Mouse (Mus musculus) thymus, postnatal 36 days (tissue): Measurements from ENCODE around the gene Fbxl18.

Source experiments
- DNase-seq, 2 experiments: peaks; one replicate each; pipeline ENCODE4 v3.0.0; 2022; ENCODE audit warnings: mixed read lengths in 2 of 2

Fbxl18 gene

DNA sequence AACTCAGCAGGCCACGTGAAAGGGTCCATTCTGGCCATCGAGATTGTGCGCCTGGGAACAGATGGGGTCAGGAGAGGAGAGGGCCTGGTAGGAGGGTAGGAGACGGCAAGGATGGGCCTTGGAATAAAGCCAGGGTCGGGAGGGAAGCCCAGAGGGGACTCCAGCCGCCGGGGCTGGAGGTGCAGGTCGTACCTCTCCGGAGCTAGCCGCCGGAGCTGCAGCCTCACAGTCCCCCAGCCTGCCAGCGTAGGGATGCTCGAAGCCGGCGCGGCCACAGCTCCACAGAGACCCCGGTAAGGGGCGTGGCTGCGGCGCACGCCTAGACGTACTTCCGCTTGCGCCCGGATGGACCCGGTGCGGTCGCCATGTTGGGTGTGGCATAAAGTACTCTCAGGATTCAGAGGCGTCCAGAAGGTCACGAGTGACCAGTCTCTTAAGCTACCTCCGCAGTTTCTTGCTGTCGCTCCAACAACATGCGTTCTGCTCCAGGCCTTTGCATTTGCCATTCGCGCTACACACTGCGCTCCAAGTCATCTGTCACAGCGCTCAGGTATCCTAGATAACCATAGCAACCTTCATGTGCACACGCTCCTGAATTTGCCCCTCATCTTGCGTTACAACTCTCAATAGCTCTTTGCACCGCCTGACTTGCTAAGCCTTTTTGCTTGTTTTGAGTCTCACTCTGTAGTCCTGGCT is at the start of gene Fbxl18:
Fbxl18 (minus strand) TSS at position 504 of the 696 bp plus-strand sequence.
- DNase-seq = peak; percentile 88 to 89

DNA sequence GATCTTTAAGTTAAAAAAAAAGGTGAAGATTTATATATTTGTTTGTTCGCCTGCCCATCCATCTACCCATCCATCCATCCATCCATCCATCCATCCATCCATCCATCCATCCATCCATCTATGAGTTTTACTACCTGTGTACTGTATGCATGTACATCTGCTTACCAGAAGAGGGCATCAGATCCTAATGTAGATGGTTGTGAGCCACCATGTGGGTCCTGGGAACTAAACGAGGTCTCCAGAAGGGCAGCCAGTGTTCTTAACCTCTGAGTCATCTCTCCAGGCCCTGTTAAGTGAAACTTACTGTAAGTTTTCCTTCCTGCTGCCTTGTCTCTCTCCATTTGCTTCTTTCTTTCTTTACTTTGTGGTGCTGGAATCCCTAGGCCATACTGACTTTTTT is 45.2 kb upstream of the Fbxl18 start:
- DNase-seq = no peak

DNA sequence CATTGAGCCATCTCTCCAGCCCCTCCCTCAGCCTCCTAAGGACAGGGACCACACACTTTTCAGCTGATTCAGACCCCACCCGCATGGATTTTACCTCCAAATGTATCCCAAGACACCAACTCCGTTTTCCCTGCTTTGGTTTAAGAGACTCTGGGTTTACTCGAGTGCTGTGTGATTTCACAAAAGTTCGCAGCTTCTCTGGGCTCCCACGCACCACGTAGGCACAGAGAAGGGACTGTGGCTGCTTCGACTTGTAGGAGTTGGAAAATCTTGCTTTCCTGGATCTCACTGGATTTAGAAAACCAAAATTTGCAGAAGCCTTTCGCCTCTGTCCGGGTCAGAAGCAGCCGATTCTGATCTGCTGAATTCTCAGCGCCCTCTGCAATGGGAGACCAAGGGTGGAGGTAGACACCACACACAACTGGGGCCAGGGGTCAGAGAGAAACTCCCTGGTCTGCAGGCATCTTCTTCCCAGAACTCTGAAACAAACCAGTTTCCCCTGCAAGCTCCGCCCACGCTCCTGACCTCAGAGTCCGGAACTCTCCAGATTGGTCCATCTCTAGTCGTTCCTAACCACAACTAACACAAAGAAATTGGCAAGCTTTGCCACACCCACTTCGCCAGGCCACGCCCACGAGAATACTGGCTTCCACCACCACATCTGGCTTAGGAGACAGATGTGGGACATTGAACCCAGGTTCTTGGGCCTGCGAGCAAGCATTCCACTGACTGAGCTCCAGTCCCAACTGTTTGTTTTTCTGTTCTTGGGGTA is 42.9 kb upstream of the Fbxl18 start:
- peak; percentile 44 to 63 for DNase-seq

DNA sequence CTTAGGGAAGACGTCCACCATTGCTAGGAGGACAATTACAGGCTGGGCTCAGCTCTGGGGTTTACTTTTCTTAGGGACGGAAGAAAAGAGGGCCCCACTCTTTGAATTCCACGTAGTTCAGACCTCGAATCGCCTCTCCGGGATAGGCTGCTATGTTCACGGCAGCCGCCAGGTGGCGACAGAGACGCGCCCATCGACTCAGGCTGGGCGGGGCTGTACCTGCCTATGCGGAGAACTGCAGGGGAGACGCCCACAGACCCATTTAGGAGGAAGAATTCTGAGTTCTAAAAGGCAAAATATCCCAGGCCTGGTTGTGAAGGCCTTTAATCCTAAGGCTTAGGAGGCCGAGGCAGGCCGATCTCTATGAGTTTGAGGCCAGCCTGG is 41.1 kb upstream of the Fbxl18 start:
- DNase-seq = peak; percentile 81 to 85

DNA sequence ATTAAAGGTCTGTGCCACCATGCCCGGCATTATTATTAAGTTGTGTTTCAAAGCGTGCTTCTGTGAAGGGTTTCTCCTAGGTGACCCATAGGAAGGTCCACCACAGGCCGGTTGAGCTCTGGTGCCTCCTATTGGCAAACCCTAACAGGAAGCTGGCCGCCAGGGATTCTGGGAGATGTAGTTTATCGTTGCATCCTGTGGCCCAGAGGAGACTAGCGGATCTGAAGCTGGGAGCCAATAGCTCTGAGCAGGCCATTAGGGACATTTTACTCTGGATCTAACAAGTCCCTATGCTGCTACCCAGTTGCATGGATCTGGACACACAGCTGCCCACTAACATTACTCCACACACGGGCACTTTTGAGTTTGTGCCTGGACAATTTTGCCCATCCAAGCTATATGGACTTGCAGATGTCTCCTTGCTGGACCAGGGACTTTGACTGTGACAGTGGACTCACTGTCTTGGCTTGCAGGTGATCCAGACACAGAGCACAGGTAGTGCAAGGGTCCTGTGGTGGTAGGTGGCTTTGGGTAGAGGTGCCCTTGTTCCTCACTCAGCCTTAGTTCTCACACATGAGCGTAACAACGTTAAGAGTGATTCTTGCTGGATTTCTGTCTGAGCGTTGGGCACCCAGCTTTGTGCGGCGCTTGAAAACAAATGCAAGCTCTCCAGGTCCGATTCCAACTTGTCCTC is 40.6 kb upstream of the Fbxl18 start:
- peak; percentile 46 to 56 for DNase-seq

DNA sequence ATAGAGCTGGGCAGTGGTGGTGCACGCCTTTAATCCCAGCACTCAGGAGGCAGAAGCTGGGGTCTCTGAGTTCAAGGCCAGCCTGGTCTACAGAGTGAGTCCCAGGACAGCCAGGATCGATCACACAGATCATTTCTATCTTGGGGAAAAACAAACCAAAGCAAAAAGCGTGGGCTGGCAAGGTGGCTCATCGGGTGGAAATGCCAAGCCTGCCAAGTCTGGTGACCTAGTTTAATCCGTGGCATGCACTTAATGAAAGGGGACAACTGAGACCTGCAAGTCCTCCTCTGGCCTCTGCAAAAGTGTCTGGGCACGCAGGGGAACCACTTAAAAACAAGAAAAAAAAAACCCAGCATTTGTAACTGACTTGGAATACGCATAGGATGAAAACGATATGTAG is 37.5 kb upstream of the Fbxl18 start:
- DNase-seq = no peak

DNA sequence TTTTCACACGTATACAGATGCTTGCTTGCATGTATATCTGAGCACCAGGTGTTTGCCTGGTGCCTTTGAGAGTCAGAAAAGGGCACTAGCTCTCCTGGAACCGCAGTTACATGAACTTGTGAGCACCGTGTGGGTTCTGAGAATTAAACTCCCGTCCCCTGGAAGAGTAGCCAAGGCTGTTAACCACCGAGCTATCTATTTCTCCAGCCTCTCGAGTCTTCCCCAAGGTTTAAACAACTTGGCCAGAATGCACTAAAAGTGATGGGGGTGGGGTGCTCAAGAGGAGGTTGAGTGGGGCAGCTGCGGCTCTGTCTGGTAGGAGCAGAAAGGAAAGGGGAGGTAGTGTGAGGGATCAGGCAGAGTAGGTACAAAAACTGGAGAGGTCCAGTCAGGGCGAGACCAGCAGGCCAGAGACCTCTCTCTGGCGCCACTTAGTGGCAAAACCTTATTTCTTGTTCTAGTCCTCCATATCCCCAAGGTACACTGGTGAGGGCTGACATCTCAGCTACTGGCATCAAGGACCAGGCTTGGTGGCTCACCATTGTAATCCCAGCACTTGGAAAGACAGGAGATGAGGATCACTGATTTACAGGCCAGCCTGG is 37.0 kb upstream of the Fbxl18 start:
- DNase-seq = peak; percentile 64 to 68

DNA sequence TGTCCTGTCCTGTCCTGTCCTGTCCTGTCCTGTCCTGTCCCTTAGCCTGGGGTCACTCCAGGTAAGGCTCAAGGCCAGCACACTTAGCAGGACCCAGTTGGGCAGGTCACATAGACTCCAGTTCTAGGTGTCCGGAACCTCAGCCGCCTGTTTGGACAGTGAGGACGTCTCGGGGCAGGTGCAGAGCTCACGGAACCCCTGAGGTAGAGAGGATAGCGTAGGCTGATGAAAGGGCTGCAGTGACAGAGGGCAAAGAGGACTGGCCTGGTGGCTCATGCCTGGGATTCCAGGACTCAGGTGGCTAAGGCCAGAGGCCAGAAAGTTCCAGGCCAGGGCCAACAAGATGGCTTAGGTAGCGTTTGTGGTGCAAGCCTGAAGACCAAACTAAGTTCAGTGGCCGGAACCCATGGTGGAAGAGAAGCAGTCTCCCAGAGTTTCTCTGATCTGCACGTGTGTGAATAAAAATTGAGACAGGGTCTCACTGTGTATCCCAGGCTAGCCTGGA is 36.1 kb upstream of the Fbxl18 start:
- DNase-seq = peak in 1 of 2 experiments; percentile 16

DNA sequence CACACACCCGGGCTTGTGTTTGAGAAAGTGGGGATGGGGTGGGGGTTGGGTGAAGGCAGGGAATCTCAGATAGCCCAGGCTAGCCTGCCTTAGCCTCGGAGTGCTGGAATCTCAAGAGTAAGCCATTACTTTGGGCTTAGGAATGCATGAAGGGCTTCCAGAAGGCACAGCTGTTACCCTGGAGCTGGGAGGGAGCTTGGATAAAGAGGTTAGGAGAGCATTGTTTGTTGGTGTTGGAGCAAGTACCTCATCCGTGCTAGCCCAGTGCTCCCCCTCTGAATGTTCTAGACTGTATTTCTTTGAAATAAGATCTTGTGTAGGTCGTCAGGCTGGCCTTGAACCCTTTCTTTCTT is 34.2 kb upstream of the Fbxl18 start:
- DNase-seq = no peak

DNA sequence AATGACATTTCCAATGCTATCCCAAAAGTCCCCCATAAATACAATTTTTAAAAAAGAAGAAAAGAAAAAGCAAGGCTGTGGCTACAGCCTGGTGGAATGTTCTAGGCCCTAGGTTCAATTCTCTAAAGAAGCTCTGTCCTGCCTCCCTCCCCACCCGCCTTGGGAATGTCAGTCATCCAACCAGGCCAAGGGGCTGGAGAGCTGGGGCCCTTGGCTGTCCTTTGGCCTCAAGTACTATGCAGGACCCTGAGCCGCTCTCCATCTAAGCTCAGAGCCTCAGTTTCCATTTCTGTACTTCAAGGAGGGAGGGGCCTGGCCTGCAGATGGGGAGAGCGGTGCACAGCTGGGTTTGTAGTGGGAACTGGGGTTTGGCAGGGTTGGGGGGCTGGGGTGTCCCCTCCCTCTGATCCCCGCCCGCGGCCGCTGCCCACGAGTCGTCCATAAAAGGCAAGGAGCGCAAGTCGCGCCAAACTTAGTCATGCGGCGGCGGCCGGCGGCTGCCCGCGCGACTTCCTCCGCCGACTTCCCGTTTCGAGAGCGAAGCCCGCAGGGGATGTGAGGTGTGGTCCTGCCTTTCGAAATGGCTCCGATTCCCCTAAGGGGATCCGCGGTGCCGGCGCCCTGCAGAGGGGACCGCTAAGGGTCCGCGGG is 33.7 kb upstream of the Fbxl18 start:
- DNase-seq = peak; percentile 83 to 86

DNA sequence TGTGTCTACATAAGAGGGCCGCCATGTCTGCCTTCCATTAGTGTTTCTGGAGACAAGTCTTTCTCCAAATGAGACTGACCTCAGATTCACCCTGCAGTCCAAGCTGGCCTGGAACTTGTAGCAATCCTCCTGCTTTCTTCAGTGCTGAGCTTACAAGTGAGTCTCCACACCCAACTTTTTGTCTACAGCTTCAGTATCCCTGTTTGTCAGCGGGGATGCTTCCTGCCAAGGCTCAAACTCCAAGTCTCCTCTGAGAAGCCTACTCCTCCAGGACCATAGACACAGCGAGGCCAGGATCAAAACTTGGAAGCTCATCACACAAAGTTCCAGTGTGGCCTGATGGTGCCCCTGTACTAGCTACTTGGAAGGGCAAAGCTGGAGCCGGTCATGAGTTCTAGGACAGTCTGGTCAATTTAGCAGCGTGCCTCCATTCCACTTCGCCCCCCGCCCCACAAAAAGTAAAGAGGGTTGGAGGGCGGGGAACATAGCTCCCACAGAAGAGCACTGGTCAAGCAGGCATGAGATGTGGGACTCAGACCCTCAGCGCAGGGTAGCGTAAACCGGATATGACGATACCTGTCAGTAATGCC is 32.2 kb upstream of the Fbxl18 start:
- DNase-seq = peak in 1 of 2 experiments; percentile 16

DNA sequence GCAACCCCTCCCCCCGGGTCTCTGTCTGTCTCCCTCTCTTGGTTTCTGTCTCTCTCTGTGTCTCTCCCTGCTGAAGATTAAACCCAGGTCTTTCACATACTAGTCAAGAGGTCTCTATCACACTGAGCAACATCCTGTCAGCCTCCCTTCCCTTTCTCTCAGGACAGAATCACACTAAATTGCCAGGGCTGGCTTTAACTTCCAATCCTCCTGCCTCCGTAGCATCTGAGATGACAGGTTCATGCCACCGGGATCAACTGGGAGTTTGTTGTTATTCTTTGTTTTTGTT is 31.7 kb upstream of the Fbxl18 start:
- DNase-seq = no peak

DNA sequence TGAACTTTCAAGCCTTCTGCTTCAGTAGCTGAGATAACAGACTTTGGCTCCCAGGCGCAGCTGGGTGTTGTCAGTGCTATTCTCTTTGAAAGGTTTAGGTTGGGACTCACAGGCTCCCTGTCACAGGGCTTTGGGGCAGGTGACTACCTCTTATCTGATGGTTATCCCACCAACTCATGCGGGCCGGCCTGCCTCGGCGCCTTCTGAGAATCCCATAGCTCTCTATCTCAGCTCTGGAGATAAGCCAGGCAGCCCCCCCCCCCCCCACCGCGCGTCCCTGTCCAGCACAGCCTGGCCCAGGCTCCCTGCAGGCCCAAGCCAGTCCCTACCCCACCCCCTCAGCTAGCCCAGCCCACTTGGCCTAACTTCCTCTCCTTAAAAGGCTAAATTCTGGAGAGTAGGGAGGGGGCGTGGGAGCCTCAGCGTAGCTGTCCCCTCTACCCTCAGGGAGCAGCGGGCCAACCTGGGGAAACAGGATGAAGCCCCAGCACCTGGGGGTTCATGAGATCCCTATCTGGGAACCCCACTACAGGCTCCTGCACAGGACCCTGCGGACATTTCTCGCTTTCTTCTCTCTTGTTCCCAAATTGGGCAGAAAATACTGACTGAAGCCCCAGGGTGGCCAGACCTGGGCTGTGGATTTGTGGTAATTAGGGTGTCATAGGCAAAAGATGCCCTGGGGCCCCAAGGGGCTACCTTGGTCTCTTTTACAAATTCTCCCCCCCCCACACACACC is 31.2 kb upstream of the Fbxl18 start:
- peak; percentile 40 to 56 for DNase-seq

DNA sequence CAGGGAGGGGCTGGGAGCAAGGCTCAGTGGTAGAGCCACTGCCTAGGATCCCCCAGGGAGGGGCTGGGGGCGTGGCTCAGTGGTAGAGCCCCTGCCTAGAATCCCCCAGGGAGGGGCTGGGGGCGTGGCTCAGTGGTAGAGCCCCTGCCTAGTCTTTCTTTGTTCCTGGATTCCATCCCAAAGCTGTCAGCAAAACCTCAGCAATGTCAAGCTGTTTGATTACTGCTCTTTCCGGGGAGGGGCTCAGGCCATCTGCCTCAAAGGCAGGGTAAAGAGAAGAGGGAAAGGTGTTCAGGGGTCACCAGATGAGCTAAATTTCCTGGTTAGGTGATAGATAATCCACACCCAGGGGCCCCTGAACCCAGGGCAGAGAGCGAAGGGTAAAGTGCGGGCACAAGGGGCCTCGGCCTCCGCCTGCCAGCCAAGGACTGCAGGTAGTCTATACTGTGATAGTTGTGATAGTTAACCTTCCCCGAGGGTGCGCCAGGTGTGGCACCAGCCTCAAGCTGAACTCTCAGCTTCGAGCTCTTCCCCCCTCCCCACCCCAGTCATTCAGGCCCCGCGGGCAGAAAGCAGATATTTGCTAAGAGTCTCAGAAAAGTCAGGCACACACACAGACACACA is 29.2 kb upstream of the Fbxl18 start:
- DNase-seq = no peak

DNA sequence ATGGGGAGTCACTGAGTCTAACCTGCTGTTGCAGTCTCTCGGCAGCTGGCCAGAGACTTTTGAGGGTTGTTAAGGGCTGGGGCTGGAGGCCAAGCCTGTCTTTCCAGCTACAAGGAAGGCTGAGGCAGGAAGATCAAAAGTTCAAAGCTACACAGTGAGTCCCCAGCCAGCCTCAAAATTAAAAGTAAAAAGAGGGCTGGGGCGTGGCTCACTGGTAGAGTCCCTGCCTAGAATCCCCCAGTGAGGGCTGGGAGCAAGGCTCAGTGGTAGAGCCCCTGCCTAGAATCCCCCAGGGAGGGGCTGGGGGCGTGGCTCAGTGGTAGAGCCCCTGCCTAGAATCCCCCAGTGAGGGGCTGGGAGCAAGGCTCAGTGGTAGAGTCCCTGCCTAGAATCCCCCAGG is 28.6 kb upstream of the Fbxl18 start:
- no peak for DNase-seq

DNA sequence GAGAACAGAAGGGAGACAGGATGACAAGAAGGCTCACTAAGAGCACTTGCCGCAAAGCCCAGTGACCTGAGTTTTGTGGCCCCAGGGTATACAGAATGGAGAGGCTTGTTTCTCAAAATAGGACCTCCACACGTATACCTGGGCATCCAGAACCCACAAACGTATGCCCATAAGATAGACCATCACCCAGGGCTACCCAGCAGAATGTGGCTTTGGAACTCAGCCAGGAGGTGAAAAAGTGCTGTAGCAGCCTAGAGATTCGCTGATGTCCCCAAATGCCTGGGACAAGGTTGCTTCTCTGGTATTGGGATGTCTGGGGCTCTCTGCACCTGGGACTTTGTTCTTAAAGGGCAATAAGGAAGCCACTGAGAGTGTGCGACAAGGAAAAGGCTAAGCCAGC is 27.0 kb upstream of the Fbxl18 start:
- no peak for DNase-seq

DNA sequence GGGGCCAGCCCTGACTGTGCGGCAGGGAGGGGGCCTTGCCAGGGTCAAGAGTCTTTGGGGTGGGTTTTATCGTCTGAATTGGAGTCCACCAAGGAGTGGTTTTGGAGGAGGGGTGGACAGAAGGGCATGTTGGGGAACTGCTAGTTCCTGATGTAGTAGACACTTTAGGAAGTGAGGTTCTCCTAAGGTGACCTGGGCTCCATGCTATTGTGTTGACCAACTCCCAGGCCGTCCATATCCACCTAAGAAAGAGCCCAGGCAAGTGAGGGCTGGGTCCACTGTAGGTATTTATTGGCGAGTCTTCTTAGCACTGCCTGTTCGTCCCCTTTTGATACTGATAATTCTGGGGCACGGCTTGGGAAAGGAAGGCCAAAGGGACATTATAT is 25.8 kb upstream of the Fbxl18 start:
- no peak for DNase-seq

DNA sequence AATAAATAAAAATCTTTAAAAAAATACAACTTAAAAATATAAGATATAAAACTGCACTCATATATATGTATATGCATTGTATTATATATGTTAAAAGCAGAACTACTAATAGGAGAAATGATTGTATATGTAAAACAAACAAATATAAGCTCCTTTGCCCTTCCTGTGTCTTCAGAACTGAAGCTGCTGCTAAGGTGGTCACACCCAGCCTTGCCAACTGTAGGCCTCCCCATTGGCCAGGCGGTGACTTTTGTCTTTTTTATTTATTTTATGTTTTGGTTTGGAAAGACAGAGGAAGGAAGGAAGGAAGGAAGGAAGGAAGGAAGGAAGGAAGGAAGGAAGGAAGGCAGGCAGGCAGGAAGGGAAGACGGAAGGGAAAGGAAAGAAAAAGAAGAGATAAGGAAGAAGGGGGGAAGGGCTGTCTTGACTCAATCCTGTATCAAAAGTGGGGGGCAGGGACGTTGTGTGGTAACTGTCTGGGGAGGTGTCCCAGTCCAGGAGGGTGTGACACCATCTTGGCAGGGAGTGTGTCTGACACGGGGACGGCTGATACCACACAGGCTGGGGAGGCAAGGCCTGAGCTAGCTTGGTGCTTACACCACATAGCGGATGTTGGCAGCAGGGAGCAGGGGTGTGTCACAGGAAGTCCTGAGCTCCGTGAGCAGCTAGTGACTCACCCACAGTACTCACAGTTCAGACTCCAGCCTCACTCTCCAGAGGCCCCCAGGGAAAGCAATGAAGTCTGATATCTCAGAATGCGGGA is 25.3 kb upstream of the Fbxl18 start:
- DNase-seq = peak; percentile 80 to 90

DNA sequence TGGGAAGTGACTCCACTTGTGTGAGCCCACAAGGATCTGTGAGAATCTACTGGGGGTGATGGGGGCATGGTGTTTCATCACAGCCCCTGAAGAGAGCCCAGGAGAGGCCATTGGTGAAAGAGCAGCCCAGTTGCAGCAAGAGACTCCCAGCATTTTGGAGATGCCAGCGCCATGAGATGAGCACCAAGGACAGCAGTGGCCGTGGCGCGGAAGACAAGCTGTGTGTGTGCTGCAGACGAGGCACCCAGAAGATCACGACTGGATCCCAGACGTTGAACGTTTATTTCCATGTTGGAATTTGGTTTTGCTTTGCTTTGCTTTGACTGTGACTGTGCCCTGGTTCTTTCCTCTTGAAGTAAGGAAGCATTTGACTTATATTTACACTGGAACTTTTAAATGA is 22.2 kb upstream of the Fbxl18 start:
- no peak for DNase-seq

DNA sequence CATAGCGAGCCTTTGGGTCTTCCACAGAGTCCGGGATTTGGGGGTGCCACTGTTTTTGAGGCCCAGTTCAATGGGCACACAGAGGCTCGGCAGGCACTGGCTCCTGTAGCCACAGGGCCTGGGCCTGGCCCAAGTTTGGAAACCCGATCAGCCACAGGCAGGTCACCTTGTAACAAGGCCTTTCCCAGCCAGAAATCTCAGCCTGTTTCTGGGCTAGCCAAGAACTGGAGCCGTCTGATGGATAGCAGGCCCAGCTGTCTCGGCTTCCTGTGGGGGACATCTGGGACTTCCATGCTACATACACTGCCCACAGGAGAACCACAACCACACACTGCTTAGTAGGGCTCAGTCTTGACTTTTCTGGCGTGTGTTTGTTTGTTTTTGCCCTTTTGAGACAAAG is 21.4 kb upstream of the Fbxl18 start:
- DNase-seq = no peak

DNA sequence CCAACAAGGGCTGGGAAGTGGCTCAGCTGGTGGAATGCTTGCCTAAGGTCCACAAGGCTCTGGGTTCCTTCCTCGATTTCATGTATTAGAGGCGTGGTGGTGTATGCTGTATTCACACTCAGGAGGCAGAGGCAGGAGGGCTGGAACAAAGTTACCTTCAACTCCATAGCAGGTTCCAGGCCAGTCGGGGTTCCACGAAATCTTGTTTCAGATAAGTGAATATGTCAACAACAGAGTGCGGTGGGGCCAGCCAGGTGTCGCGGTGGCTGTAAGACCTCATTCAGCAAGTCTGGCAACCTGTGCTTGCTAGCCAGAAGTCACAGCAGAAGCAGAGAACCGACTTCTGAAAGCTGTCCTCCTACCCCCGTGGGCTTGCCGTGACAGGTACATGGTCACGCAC is 20.0 kb upstream of the Fbxl18 start:
- no peak for DNase-seq
